Mouse (Mus musculus) brown adipose tissue, adult 24 weeks (tissue): Measurements from ENCODE around the gene Vdr. TPM values are rescaled to one million over a fixed set of nuclear protein-coding genes. Genes with fewer than 3 reads are reported as not detected.

ENCODE experiments used
- H3K27ac ChIP-seq: fragments of 200-500 bp; replicated peaks from 2 replicates; pipeline ENCODE4 v1.5.1; 2012; ENCODE audit warnings: low read depth, mild to moderate bottlenecking, low read length
- H3K4me1 ChIP-seq: fragments of 200-500 bp; 2 replicates; pipeline ENCODE4 v1.6.1; 2012; ENCODE audit warnings: low read length, mixed read lengths; ENCODE audit not compliant: control insufficient read depth, insufficient read depth, insufficient read length
- H3K4me3 ChIP-seq: fragments of 200-500 bp; 2 replicates; pipeline ENCODE4 v1.5.1; 2012; ENCODE audit warnings: low read depth, mild to moderate bottlenecking, low read length, moderate library complexity; ENCODE audit not compliant: insufficient read depth
- polyA plus RNA-seq: library from polyadenylated mRNA; stranded (reverse); fragments of >200 nt; gene quantifications from 2 replicates; pipeline ENCODE4 v1.2.4, GENCODE M21; 2012; ENCODE audit not compliant: missing spikeins, insufficient read depth, insufficient read length

Gene Vdr
- polyA plus RNA-seq, 1 experiment, result 1.5 TPM

DNA sequence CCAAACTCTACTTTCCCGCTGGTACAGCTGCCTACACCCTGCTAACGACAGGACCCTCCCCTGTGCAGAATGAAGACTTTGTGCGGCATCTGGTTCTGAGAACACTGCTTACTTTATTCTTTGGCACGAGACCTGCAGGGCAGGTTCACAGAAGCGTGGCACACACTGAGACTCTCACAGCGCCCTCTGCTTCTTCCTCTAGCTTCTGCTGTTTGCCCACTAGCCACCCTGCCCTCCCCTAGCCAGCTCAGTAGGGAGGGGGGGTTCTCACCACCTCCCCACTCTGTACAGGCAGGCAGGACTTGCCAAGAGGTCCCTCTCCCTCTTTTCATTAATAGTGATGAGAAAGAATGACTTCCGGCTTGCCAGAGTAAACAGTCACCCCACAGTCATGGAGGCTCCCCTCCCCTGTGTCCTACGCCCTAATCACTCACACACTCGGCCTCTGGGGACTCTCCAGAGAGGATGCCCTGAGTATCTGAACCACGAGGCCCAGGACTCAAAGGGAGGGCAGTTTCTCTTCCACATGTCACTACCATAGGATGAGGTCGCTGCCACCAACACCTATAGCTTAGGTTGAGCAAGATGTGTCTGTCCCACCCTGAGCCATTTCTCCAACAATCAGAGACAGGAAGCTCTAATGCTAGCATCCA is 6.0 kb downstream of the Vdr start:
- H3K27ac ChIP-seq, result no peak overlapping the region
- peaks cover 5% of the 10 kb centered on the region; the same call in 1 of the 2 replicates for H3K4me1 ChIP-seq
- H3K4me3 ChIP-seq, result no peak overlapping the region

DNA sequence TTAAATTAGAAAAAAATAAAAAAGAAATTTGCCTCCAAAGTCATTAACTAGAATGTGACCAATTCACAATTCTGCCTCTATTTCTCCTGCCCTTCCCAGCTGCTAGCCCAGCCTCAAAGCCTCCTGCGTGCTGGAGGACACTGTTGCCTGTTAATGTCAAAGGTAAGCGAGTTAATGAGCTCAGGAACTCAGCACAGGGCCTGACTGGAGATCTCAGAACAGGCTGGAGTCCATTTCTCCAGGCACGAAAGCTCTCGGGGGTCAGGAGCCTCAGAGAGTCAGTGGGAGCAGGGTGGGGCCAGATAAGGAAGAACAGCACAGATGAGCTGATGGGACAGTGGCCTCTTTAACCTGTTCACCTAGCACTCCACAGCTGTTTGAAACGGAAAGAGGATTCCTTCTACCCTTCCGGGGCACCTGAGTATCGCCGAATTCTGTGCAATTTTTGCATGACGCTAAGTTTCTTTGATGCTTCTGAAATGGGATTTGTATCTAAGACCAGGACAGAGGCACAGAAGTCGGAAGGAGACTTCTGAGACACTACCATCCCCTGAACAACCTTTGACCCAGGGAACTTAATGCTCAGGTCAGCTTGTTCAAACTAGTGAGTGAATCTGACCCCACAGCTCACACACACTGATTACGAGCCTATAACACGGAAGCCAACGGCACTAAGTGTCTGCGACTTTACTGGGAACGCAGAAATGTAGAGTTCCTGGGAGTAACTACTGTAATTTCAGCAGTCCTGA is 7.0 kb downstream of the Vdr start:
- Histone ChIP-seq H3K4me3 (no peak overlapping the region), H3K27ac (no peak overlapping the region), H3K4me1 (peaks cover 2% of the 10 kb centered on the region; the same call in 1 of the 2 replicates)

DNA sequence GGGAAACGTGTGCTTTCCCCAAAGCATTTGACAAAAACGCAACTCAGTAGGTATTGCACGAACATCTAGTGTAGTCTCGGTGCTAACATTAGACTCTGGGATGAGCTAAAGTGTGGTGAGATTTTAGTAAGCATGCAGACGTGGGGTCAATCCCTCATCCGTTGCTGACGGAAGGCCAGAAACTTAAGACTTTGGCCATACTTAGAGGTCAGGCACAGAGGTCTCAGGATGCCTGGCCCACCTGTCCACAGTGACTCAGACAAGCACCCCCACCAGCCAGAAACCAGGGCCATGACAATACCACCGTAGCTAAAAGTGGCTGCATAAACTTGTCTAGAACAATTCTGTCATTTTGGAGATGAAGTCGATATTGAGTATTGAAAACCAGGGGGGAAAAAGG is 9.4 kb downstream of the Vdr start:
- Histone ChIP-seq H3K4me3 (no peak overlapping the region), H3K27ac (no peak overlapping the region), H3K4me1 (no peaks in the 10 kb centered on the region)

DNA sequence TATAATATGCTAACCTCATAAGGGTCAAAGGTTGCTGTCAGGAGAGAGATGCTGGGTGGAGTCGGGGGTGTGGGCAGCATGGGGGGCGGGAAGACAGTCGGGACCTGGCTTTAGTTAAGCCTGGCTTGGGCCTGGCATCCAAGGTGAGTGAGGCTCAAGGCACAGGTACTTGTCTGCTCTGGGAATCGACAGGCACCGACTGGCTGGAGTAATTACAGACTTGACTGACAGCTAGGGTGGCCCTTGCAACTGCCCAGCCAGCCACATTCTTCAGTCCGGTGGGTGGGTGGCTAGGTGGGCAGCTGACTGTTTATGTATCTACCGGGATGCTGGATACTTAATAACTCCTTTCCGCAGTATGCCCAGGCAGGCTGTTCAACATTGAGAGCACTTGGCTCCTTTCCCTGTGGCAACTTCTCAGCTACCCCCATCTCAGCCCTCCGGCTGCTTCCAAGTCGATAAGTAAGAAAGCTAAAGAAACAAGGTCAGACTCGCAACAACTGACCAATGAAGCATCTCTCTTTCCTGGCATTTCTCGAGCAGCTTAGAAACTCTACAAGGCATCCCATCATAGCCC is 10.0 kb downstream of the Vdr start:
- H3K27ac ChIP-seq, result no peak overlapping the region
- H3K4me1 ChIP-seq, result no peaks in the 10 kb centered on the region
- no peak overlapping the region for H3K4me3 ChIP-seq

DNA sequence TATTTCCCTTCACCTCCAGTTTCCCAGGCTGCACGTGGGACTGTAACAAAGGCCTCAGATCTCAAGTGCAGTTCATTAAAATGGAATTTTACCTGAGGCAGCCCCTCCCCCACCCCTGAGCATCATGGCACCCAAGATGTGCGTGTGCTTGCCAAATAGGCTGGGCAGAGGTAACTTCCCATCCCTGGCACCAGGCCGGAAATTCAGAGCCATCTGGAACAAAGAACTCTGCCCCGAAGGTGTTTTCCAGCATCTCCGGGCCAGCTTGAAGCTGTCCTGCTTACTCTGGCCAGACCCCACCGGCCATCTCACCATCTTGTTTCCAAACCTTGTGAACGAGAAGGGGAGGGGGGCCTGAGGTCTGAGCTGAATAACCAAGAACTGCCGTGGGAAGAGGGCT is 10.7 kb downstream of the Vdr start:
- H3K4me3 ChIP-seq, result no peak overlapping the region
- H3K27ac ChIP-seq, result no peak overlapping the region
- H3K4me1 ChIP-seq, result no peaks in the 10 kb centered on the region

DNA sequence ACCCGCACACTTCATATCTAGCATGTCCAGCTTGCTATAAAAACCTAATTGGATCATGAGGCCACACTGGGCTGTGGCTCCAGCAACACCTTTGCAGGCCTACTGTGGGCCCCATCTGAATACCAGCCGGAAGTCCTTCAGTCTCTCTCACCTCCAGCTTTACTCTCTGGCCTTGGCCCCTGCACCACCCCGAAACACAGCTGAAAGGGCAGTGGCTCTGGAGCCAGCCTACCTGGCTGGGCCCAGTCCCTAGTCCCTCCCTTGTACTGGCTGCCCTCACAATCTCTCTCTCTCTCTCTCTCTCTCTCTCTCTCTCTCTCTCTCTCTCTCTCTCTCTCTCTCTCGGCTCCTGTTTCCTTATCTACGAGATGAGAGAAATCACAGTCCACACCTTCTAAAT is 11.6 kb downstream of the Vdr start:
- Histone ChIP-seq H3K4me3 (no peak overlapping the region), H3K4me1 (no peaks in the 10 kb centered on the region), H3K27ac (no peak overlapping the region)

DNA sequence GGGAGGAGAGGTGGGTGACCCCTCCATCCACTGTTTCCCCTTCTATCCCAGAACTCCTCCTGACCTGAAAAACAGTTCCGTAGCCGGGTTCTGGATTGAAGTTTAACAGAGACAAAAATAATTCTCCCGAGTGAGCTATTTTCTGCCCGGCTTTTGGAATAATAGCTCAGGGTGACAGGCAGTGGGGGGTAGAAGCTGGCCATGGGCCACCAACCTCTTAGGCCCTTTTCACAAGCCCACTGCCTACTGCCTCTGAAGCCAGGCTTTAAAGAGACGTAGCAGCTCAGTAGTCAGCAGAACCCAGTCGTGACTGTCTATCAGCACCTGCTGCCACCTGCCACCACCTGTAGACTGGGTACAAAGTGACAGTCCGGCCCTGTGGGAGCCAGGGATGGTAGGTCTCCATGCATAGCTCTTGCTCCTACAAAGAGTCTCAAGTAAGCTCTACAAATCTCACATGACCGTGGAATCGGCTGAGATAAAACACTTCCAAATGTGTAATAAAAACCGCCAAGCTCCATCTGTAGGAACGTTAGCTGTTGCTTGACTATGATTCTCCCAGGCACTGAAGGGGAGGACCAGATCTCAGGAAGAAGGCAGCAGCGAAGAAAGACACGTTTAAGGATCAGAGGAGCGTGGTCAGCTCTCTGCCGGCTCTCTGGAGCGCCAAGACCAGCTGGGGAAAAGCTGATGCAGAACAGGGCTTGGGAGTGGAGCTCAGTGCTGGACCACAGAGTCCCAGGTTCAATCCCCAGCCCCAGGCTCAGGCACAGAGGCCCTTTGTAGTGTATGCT is 13.4 kb downstream of the Vdr start:
- Histone ChIP-seq H3K4me3 (no peak overlapping the region), H3K27ac (no peak overlapping the region), H3K4me1 (no peaks in the 10 kb centered on the region)

DNA sequence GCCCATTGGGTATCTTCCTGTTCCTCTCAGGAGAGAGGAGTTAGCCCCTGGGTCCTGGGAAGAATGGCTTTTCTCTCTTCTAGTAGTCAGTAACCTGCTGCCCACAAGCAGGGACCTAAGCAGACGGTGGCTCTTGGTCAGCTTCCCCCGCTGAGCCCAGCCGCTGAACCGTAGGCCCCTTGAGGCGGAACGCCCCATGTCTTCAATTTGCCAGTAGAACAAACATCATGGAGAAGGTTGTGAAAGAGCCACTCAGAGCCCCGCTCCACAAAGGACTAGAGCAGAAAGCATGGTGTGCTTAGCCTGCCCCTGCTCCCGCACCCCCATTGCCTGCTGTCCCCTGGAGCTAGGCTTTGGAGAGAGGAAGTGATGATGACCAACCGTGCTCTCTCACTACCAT is 14.1 kb downstream of the Vdr start:
- Histone ChIP-seq H3K4me3 (no peak overlapping the region), H3K27ac (no peak overlapping the region), H3K4me1 (no peaks in the 10 kb centered on the region)

DNA sequence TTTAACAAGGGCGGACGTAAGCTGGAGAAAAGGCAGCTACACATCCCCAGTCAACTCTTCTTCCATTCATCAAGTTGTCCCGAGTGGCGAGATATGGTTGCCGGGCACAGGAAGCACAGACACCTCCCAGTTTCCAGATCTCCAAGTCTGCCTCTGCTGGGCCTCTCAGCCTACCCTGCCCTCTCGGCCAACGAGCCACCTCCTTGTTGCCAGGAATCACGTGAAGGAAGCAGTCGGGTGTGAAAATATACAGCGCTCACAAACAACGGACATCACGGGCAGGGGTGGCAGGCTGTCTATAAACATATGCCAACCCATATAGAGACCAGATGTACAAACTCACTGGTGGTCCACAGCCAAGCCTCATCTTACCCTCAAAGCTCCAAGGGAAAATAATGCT is 14.6 kb downstream of the Vdr start:
- Histone ChIP-seq H3K27ac (no peak overlapping the region), H3K4me1 (no peaks in the 10 kb centered on the region), H3K4me3 (no peak overlapping the region)

DNA sequence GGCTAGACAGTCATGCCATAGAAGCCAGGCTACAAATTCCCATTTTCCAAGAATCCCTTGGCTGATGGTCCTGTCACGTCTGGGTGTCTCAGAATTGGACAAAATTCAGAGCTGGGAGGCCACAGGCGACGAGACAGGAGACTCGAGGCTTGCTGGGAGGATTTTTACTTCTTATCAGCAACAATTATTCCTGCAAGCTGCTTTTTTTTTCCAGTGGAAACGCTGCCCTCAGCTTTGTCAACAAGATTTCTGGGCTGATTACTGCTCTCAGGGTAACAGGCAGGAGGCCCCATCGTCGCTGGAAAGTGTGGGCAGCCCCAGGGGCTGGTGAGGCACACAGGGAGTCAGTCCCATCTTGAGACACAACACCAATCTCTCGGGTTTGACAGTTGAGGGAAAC is 17.9 kb downstream of the Vdr start:
- Histone ChIP-seq H3K4me1 (peaks cover 4% of the 10 kb centered on the region; the same call in 1 of the 2 replicates), H3K4me3 (no peak overlapping the region), H3K27ac (no peak overlapping the region)

DNA sequence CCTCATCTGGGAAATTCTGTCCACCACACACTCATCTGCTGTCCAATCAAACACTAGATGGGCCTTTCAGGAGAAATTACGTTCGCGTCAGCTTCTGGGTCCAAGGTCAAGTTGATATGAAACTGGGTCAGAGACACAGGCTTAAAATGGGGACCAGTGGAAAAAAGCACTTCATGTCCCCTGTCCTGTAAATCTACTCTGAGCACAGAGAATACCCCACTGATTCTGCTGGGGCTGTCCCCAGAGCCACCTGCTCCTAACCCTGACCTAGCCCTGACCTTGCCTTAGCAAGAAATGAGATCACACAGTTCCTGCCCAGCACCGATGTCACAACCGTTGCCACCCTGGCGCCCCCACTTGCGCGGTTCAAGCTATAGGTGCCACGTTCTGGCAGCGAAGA is 20.0 kb downstream of the Vdr start:
- Histone ChIP-seq H3K4me1 (peaks cover 4% of the 10 kb centered on the region; the same call in 1 of the 2 replicates), H3K4me3 (no peak overlapping the region), H3K27ac (no peak overlapping the region)

DNA sequence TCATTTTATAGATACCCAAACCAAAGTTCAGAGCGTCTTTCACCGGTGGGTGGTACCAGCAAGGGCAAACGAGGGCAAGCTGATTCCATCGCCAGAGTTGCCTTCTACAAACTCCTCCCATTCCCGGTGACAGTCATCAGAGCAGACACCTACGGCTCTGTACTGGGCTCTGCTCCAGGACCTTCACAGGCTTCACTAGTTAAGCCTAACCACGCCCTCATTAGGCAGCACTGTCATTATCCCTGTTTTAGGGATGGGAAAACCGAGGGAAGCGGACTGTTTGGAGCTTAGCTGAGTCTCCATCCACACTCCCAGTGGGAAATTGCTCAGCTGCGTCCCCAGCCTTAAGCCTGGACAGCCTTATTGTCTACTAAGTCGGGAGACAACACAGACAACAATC is 20.4 kb downstream of the Vdr start:
- H3K4me3 ChIP-seq, result no peak overlapping the region
- H3K4me1 ChIP-seq, result peaks cover 4% of the 10 kb centered on the region; the same call in 1 of the 2 replicates
- peak overlapping the region; percentile 39; the same call in 1 of the 2 replicates for H3K27ac ChIP-seq

DNA sequence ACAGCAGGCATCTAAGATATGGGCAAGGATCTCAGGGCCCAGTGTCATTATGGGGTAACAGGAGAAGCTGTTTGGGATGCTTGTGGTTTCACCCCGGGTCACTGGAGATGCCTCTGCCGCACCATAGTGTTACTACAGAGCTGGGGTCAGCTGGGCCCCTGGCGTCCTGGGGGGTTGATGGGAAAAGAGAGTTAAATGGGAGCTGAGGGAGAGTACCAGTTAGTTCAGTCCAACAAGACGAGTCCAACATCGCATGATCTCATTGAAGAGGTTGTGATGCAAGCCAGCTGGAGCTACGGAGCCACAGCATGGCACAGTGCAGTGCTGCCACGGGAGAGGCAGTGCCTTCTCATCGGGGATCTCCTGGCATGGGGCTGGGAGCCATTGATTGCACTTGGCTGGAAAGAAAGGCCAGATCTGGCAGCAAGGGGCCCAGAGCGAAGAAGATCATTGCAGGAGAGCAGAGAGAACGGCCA is 22.9 kb downstream of the Vdr start:
- H3K4me1 ChIP-seq, result peaks cover 4% of the 10 kb centered on the region; the same call in 1 of the 2 replicates
- H3K4me3 ChIP-seq, result no peak overlapping the region
- no peak overlapping the region for H3K27ac ChIP-seq

DNA sequence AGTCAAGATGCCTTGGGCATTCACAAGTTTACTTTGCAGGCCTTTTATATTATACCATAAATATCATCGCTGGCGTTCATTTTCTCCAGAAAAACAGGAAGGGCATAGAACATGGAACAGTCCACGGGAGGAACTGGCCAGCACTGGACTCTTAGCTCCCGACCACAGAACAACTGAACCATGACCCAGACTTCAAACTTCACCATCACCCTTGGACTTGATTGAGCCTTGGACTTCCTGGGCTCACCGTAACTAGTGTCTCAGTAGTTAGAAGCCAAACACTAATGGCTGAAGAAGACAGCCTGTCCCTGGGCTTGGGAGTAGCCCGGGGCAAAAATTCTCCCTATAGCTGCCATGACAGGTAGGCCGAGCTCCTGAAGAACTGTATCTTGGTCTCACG is 29.0 kb downstream of the Vdr start:
- Histone ChIP-seq H3K27ac (no peak overlapping the region), H3K4me3 (no peak overlapping the region), H3K4me1 (no peaks in the 10 kb centered on the region)

DNA sequence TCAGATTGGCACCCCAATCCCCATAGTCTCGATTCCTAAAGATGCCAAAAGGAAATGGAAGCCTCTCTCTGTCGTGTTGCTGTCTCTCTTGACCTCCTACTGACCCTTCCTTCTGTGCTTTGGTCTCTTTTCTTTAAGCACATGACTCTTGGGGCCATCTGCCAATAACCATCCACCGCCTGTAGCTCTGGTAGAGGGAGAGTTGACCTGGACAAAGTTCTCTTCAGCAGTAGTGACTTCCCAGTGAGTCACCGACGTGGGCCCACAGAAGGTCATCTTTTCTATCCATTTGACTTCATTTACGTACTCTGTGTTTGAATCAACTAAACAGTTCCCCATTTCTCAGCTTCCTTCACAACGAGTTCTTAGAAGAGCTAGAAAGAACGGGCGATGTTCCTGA is 30.0 kb downstream of the Vdr start:
- Histone ChIP-seq H3K27ac (no peak overlapping the region), H3K4me3 (no peak overlapping the region), H3K4me1 (no peaks in the 10 kb centered on the region)
